Mouse (Mus musculus): ENCODE data around the gene Mttp.

The Mttp gene

GRCm38 (mm10) chr3:138077476-138078340 is 67.1 kb downstream of the Mttp start:
- DNase-seq, result no peak

DNA sequence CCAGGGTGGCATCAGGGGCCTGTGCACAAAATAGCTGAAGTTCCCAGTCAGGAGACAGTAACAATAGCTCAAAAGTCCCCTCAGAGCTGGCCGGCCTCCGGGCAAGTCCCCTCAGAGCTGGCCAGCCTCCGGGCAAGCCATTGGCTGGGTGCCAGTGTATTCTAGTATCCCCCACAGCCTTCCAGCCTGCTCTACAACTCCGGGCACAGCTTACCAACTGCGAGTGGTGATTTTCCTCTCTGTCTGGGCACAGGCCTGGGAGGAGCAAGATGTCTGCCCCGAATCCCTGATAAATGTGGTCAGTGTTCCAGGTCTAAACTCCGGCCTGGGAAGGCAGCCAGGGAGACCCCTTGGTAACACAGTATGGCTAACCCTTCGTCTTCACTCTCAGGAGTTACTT is 69.6 kb downstream of the Mttp start:
- DNase-seq, result peak; percentile 57

GRCm38 (mm10) chr3:138074214-138074613 is 70.6 kb downstream of the Mttp start:
- no peak for DNase-seq

DNA sequence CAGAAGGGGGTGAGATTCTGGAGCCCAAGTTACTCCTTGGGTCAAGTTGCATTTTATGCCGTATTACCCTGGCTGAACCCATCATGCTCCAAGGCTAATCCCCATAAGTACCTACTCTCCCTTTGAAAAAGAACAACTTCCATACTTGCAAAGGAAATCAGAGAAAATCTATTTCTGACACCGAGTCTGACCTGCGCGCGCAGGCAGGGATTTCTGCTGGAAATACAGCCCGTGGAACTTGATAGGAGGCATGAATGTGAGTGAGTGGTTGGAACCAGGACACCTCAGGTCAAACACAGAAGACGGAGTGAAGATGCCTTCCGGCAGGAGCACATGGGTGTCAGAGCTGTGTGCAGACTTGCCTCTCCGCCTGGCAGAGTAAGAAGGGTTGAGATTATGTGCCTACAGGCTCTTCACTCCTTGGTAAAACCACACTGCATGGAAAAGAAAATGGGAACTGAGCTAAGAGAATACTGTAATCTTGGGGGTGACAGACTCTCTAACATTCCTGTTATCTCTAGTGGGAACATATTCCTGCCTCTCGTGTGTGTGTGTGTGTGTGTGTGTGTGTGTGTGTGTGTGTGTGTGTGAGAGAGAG is 73.2 kb downstream of the Mttp start:
- no peak for DNase-seq

DNA sequence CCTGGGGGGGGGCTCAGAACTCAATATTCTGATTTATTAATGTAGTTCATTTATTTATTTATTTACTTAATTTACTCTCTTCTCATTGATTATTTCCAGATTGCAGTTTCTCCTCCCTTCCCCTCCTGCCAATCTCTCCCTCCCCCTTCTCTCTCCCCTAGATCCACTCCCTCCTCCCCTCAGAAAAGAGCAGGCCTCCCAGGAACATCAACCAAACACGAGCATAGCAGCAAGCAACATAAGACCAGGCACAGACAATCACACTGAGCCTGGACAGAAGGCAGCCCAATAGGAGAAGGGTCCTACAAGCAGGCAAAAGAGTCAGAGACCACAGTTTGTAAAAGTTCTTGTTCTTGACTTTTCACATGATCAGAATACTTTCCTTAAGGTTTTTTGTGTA is 73.8 kb downstream of the Mttp start:
- no peak for DNase-seq

GRCm38 (mm10) chr3:138069756-138070511 is 74.8 kb downstream of the Mttp start:
- no peak for DNase-seq

GRCm38 (mm10) chr3:138068103-138068502 is 76.7 kb downstream of the Mttp start:
- no peak for DNase-seq

- no peak for DNase-seq
Observed at GRCm38 (mm10) chr3:138067288-138067687, 77.5 kb downstream of the Mttp start, which contains the start of gene Gm5105. Gene Gm5105, minus strand, starts transcription at chr3:138067388.

DNA sequence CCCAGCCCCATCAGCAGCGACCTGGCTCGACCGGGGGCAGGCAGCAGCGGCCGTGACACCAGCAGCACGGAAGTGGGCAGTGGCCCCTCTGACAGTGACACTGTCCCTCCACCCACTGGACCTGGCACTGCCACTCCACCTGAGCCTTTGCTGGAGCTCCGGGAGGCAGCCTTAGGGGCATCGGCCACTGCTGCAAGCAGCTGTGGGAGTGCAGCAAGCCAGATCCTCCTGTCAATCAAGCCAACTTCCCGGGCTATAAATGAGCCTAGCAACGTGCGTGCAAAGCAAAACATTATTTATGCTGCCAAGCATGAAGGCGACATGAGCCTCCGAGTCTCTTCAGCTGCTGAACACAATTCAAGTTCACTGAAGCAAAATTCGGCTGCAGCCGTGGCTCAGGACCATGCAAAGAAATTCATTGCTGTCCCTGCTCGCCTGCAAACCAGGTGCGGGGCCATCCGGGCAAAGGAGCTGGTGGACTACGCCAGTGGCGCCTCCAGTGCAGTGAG is 78.4 kb downstream of the Mttp start:
- DNase-seq, result no peak

DNA sequence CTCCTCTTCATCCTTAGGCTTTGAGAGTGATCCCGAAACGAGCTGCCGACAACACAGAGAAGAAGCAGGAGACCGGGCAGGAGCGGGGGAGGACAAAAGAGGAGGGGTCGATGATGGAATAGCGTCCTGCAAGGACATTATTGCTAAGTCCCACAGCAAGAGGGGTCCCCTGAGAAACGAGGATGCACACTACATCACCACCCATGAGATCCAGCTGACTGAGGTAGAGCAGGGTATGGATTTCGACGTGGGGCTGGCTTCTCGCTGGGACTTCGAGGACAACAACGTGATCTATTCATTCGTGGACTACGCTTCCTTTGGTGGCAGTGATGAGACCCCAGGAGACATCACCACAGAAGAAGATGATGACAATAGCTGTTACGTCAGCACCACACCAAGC is 78.8 kb downstream of the Mttp start:
- no peak for DNase-seq

DNA sequence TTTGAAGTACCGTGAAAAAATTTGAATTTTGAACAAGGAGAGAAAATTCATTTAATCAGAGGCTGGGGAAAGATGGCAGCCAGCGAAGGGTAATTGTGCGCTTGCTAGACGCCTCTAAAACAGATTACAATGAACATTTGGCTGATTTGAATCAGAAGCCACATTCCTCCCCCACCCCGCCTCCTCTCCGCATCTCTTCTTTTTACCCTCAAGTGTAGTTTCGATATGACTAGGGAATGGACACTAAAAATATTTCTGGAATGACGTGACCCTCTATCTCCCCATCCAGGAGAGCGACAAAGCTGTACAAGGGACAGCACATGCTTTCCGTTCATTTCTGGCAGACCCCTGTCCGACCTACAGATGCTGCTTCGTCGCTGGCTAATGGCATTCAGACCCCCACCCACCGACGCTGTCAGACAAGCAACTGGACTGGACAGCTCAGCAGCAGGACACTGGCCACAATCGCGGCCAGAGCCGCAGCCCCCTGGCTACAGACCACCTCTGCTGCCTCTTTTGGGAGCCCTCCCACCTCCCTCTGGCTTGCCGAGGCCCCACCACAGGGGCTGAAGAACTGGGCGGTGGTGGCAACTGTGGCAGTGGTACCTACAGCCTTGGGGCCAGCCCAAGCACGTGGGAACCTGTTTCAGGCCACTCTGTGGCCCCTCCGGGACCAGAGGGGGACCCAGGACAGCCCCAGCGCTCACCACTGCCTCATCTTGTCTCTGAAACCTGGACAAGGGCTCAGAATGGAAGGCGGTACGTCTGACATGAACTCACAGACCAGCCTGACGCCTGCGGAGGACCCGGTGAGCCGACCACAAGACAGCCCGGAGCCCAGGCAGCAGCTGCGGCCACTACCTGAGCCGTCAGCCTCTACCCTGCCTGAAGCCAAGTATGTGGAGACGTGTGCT is 79.8 kb downstream of the Mttp start, which contains the start of gene 1110002E22Rik:
Gene 1110002E22Rik (plus strand): TSS at position 321 of the 914 bp plus-strand sequence.
- DNase-seq, result no peak

DNA sequence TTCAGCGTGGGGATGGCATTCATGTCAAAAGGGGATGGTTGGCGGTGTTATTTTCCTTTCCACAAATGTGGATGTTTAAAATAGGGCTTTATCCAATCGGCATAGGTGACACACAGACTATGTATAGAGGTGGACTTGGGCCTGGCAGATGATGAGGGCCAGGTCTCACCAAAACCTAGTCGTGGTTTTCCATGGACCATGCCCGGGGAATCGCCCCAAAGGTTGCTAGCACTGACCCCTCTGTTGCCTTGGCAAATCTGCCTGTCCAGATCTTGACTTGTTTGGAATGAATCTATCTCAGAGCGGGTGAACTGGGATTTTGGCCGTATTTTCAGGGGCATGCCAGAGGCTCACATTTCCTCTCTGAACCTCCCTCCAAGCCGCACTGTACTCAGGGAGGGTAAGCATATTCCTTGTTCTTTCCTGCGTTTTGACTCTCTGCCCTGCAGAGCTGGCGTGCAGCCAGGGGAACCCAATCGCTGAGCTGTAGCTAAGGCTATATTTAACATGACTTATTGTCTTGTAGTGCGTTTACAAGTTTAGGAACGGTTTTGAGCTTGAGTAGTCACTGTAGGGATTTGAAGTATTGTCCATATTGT is 80.9 kb downstream of the Mttp start:
- peak; percentile 61 for DNase-seq

DNA sequence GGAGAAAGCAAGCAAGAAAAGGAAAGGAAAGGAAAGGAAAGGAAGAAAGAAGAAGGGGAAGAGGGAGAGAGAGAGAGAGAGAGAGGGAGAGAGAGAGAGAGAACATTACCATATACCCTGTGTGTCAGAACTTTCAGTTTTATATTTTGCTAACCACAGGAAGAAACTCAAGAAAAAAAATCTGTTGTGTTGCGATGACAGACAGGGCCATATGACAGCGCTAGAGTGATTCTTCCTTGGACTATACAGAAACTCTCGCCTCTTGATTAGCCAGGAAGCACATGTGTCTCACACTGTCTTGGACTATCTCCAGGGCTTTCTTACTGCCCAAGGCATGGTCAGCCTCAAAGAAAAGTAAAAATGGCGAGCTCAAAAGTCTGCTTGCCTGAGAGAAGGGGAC is 82.1 kb downstream of the Mttp start:
- DNase-seq, result no peak

DNA sequence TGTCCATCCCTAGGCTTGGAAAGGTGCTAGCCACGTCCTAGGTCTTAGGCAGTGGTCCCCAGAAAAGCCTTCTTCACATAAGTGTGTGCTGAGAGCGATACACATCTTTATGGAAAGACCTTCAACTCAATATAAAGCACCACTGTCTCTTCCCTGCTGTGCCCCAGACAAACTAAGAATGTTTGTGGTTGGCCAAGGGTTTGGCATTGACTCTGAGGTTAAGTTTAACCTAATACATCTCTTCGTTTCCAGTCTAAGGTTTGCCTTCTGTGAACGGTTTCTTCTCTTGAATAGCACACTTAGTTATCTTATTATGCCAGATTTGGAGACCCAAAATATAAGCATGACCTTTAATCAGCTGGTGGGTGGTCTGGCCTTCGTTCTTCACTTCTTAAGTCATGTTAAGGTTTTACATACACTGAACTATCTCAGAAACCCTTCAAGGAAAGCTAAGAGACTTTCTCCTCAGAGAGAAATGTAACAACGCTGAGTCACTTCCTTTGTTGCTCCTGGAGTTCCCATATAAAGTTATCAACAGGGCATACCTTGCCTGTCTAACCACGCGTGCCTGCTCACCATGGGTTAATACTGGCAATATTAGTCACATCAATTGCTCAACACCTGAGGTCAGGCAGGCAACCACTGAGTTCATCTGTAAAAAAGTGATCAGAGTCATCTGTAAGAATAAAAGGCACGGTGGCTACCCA is 83.4 kb downstream of the Mttp start:
- DNase-seq, result no peak

- DNase-seq, result no peak
Observed at GRCm38 (mm10) chr3:138060429-138060828, 84.3 kb downstream of the Mttp start.

- DNase-seq, result no peak
Observed at GRCm38 (mm10) chr3:138058226-138058625, 86.5 kb downstream of the Mttp start.

DNA sequence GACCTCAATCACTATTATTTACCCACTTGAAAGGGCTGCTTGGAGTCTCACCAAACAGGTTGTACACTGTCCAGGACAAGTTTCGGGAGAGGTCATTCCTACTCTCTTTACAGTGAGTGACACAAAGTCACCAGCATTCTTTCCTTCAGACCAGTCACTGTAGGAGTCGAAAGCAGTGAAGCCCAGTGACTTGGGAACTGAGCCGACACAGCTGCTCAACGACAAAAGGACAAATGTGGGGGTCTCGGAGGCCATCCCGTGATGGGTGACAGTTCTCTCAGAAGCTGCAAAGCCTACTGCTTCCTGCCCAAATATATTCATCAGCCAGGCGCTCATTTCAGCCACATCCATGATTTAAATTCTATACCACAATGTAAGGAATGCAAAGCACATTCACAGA is 87.8 kb downstream of the Mttp start:
- DNase-seq, result no peak

DNA sequence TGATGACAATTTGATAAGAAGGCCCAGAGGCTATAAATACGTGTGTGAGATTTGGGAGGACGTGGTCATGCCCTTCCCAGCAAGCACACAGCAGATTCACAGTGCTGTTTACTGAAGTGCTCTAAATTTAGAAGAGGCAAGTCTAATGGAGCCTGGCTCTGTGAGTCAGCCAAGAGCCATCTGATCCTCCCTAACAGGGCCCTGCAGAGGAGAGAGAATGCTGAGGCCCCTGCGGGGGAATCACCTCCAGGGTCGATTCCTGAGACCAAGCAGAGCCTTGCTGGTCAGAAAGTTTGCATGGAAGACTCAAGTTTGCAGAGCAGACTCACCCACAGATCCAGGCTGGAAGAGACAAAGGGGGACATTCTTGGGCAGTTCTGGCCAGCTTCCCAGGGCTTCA is 90.8 kb downstream of the Mttp start:
- no peak for DNase-seq

GRCm38 (mm10) chr3:138051431-138051830 is 93.3 kb downstream of the Mttp start:
- no peak for DNase-seq

- no peak for DNase-seq
Observed at GRCm38 (mm10) chr3:138050772-138051171, 94.0 kb downstream of the Mttp start.

DNA sequence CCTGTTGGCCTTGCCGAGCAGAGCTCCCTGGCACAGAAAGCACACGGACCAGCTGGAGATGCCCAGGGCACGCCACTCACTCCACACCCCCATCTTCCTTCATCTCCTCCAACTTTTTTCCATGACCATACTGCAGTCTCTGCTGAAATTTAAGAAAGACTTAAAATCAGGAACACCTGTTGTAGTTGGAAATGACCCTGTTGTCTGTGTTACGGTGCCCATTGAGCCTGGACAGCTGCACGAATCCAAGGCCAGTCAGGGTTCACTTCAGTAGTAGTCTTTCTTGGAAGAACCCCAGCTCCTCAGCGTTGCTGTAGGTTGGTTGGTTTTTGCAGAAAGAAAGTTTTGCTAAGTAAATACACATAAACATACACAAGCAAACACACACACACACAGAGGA is 95.2 kb downstream of the Mttp start:
- DNase-seq, result no peak
